Mouse (Mus musculus) urinary bladder, postnatal 4 days (tissue): Measurements from ENCODE around the gene Slc35a1.
"Not testable (repeated sequence)": the region's sequence is repeated elsewhere in the genome, so short reads cannot be mapped to it uniquely, and the experiment has no call there.

Source experiments
- DNase-seq, 2 experiments: peaks; one replicate each; pipeline ENCODE4 v3.0.0; 2021 to 2022; ENCODE audit warnings: low spot score in 2 of 2

The Slc35a1 gene

DNA sequence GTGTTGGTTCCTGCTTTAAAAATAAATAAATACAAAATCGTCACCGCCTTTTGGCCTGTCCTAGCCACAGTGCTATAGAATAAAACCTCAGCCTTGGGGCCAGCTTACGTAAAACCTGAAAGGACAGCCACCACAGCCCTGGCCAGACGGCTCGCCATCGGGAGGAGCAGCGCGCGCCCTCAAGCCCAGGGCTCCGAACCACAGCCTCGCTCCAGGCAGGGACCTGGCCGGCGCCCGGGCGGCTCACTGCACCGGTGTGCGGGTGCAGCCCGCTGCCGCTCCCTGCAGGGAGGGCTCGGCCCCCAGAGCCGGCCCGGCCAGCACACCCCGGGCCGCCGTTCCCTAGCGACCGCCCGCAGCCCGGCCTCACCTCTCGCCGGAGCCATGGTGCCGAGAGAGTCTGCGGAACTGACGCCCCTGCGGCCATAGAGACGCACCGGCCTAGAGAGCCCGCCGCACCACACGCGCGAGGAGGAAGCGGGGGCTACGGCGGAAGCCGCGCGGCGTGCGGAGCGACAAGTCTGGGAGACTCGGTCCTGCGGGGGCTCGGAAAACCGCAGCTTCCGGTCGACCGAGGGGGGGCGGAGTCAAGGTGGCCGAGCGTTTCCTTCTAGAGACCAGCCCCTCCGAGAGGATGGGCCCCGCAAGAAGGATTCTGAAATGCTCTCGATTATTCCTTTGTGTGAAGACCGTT lies at the start of gene Slc35a1:
Gene Slc35a1 (minus strand): TSS at position 565 of the 694 bp plus-strand sequence.
- DNase-seq: peak; percentile 89 to 92

DNA sequence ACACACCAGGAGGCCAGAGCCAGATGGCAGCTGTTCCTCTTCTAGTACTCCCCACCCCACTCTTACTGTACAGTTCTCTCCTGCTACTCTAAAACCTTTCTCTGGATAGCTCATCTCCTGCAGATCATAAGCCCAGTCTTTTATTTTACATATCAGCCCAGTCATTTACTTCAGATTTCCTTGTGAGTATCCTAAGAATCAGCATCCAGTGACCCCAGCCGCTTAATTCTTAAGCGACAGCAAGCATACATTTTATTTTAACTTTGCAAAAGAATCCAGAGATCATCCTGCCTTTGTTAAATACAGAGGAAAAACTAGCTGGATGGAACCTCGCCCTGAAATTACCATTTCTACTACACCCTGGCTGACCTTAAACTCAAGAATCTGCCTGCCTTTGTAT lies 47.2 kb upstream of the Slc35a1 start:
- DNase-seq: no peak

DNA sequence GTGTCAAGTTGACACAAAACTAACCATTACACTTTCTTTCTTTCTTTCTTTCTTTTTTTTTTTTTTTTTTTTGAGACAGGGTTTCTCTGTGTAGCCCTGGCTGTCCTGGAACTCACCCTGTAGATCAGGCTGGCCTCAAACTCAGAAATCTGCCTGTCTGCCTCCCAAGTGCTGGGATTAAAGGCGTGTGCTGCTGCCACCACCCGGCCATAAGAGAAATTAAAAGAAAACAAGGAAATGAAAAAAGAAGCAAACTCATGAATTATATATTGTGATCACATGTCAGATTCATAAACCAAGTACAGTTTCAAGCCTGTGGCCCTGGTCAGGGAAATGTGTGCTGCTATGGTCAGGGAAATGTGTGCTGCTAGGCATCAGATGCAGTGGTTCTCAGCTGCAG lies 46.2 kb upstream of the Slc35a1 start:
- not testable (repeated sequence) for DNase-seq

DNA sequence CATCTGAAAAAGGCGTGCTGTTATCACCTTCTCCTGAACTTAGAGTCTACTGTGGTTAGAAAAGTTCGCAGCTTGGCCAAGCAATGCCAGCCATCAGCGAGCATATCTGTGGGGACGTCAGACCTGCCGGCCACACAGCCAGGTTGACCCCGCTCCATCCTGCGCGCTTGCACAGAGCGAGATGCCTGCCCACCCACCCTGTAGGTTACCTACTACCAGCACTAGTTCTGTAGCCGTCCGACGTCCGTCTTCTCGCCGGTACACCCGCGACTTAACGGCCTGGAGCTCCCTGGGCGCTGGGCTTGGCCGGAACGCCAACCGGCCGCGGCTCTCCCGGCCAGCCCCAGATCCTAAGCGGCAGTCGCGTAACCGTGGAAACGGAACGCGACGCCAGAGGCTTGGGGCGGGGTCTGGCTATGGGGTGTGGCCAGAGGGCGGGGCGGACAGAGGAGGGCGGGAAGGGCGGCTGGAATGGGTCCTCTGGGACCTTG lies 42.7 kb upstream of the Slc35a1 start, which contains the start of gene Cfap206:
Gene Cfap206 (minus strand): TSS at position 356 of the 491 bp plus-strand sequence.
- peak; percentile 49 to 73 for DNase-seq

DNA sequence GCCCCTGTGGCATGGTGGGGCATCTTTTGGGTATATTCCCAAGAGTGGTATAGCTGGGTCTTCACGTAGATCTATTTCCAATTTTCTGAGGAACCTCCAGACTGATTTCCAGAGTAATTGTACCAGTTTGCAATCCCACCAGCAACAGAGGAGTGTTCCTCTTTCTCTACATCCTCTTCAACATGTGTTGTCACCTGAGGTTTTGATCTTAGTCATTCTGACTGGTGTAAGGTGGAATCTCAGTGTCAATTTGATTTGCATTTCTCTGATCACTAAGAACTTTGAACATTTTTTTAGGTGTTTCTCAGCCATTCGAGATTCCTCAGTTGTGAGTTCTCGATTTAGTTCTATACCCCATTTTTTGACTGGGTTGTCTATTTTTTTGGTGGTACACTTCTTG lies 38.5 kb upstream of the Slc35a1 start:
- not testable (repeated sequence) for DNase-seq

DNA sequence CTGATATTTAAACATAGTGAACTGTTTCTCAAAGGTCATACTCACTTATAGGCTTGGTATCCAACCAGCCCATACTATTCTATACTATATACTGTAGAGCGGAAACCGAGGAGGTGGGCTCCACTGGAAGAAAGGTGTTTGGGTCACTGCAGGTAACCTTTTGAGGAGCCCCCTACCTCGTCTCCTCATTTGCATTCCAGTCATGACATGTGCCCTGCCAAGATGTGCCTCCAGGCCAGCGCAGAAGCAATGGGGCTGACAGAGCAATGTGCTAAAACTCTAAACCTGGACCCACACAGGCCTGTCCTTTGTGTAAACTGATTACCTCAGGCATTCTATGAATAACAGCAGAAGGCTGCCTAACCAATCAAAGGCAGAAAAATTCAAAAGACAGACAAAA lies 37.1 kb upstream of the Slc35a1 start:
- no peak for DNase-seq

DNA sequence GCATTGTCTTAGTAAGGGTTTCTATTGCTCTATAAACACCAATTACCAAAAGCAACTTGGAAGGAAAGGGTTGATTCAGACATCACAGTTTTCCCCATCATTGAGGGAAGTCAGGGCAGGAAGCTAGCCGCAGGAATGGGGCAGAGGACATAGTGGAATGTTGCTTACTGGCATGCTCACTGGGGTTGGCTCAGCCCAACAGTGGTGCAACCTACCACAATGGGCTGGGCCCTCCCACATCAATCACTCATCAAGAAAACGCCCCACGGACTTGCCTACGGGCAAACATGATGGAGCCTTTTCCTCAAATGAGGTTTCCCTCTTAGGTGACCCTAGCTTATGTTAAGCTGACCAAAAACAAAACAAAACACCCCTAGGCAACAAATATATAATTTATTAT lies 35.9 kb upstream of the Slc35a1 start:
- no peak for DNase-seq

DNA sequence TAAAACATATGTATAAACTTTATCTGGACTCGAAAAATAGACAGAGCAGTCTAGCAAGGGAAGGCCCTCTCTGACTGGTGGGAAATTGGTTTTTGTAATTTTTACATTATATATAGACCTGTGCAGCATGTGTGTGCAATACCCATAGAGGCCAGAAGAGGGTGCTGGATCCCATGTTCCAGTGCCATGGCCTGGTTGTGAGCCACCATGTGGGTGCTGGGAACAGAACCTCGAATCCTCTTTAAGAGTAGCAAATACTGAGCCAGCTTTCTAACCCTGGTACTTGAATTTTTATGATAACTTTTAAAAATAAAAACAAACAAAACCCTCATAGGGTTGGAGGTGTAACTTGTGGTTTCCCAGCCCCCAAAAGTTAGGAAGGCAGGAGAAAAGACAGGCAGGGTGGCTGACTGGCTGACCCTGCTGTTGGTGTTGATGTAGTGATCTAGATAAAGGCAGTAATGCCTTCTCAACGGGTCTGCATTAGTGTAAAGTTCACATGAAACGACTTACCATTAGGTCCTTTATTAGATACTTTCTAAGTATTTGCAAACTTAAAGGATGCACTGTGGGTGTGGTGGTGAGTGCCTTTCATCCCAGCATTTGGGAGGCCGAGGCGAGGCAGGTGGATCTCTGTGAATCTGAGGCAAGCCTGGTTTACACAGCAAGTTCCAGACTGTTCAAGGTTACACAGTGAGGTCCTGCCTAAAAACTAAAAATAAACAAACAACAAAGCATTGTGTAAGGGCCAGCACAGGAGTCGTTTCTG lies 33.1 kb upstream of the Slc35a1 start:
- DNase-seq: no peak

DNA sequence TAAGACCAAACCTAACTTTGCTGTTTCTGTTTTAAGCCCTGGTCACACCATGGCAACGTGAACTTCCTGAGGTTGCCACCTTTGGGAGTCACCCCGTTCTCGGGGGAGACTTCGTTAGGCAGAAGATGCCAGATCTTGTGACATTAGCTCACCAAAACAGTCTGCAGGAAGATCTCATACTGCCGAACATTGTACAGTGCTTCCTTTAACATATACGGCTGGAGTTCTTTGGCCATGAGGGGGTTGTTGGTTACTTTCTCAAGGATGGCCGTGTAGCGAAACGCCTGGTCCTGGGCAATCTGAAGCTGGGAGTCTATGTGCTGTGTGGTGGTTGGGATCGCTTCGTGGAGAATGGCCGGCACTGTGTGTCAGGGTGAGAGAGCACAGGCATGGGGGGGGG lies 32.2 kb upstream of the Slc35a1 start:
- no peak for DNase-seq

DNA sequence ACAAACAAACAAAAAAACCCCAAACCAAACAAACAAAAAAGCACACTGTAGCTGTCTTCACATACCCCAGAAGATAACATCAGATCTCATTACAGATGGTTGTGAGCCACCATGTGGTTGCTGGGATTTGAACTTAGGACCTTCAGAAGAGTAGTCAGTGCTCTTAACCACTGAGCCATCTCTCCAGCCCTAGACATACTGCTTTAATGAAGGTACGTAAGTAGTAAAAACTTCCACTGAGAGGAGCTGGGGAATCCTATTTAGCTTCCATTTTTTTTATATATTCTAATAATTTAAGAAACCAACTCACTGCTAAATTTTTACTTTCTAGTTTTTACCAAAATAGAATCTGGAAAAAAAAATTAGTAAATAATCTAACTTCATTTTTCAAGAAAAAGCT lies 27.8 kb upstream of the Slc35a1 start:
- DNase-seq: no peak

DNA sequence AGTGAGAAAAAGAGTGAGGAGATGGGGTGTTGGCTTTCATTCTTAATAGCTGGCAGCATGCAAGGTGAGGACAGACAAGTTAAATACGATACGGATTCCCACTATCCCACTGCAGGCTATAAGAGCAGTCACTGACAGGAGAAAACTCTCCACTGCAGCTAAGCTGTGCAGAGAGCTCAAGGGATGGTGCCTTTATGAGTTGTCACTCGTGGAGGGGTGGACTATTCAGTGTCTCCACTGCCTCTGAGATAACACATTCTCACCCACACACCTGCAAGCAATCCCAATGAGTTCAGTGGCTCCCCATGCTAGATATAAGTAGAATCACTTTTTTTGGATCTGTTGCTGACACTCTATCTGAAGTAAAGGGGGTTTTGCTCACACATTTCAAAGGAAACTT lies 20.9 kb upstream of the Slc35a1 start:
- no peak for DNase-seq

DNA sequence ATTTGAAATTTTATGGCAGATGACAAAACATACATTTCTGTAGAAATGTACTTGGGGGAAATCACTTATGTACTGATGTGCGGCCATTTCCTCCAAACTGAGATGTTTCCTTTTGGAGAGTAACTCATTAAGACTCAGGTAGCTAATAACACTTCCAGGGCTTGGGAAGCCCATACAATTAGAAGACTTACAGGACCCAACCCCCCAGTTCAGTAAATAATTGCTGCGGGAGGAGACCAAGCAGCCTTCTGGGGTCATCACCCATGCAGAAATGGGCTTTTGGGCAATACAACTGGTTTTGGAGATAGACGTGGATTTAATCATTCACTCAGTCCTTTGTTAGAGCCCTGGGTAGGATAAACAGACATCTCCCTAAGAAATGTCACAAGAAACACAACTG lies 20.0 kb upstream of the Slc35a1 start:
- no peak for DNase-seq

DNA sequence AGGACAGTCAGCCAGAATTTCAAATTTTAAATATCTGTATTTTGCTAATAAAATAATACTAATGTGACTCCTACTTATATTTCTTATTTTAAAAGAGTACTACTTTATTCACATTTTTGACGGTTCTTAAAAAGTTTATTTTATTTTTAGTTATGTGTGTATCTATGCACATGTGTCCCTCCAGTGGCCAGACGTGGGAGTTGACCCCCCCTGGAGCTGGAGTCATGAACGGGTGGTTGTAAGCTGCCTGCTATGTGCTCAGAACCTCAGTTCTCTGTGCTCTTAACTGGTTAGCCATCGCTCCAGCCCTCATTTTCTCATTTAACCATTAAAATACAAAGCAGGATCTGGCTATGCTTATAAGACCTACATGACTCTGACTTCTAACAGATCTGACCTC lies 15.8 kb upstream of the Slc35a1 start:
- DNase-seq: no peak

DNA sequence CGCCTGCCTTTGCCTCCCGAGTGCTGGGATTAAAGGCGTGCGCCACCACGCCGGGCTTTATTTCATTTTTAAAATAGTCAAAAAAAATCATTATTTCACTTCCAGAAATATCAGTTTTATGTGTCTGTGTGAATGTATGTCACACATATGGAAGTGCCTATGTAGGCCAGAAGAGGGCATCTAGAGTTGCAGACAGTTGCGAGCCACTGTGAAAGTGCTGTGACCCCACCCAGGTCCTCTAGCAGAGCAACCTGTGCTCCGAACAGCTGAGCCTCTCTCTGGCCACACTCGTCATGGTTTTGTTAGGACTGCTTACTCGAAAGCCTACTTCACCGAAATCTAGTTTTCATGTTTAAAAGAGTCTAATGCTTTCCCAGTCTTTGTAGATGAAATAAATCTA lies 15.0 kb upstream of the Slc35a1 start:
- DNase-seq: no peak

DNA sequence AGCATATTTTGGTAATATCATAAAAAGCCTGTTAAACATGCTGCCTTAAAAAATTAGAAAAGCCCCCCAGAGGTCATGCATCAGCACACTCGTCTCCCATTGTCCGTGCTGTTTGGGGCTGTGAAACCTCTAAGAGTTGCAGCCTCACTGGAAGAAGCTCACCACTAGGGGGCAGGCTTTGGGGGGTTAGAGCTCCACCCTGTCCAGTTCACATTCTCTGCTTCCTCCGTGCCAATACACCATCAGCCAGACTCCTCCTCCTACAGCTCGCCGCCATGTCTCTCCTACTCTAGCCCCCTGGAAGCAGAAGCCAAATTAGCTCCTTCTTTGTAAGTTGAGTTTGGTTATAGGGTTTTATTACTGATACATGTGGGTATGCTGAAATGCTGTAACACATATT lies 14.3 kb upstream of the Slc35a1 start:
- no peak for DNase-seq

DNA sequence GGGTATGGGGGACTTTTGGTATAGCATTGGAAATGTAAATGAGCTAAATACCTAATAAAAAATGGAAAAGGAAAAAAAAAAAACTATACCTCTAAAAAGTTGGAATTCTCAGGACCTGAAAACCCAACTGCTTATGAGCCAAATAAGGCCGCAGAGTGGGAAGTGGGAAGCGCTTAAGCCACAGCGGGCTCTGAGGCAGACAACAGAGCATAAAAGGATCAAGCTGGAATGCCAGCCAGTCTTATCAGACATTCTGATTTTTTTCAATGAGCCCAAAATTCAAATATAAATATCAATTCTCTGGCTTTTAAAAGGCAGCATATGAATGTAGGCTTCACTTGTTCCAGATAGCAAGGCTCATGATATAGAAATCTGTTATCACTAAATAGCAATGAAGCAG lies 783 bp upstream of the Slc35a1 start:
- no peak for DNase-seq

DNA sequence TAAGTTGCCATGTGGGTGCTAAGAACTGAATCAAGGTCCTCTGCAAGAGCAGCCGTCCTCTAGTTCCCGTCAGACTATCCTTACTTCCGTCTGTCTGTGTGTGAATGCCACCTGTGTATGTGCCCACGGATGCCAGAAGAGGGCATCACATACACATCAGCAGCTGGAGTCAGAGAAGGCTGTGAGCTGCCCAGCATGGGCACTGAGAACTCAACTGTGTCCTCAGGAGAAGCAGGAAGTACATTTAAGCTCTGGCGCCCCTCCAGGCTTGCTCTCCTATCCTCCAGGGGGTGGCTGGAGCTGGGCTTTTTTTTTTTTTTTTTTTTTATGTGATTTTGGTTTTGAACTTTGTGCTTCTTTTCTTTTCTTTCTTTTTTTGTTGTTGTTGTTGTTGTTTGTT lies 6.7 kb downstream of the Slc35a1 start:
- no peak for DNase-seq

DNA sequence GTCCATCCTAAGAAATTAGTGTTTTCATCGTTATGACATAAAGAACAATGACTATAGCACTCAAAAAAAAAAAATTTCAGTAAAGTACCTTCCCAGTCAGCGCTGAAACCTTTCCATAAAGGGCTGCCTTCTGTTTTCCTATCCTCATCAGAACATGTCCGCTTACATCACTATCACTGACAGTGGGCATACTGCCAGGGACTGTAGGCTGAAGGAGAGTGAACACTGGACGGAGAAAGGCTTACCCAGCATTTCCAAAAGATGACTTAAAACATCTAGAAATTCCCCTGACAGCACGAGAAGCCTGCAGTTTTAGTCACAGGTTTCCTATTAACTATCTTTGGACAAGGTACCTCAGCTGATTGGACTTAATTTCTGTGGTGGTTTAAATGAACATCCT lies 13.5 kb downstream of the Slc35a1 start:
- DNase-seq: no peak

DNA sequence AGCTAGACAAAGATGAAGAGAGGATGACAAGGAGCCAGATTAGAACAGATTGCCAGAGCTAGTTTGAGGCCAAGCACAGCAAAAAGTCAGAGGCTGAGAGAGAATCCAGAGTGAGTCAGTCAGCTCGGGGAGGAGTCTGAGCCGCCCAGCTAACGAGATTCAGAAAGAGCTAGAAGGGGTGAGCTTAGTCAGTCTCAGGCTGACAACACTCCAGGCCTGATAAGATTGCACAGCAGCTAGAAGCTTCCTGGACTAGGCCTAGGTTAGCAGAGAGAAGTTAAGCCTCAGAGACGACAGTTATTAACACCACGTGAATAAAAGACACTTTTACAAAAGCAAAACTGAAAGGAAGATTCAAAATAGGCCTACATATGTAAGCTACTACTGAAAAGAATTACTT lies 19.3 kb downstream of the Slc35a1 start:
- DNase-seq: no peak

DNA sequence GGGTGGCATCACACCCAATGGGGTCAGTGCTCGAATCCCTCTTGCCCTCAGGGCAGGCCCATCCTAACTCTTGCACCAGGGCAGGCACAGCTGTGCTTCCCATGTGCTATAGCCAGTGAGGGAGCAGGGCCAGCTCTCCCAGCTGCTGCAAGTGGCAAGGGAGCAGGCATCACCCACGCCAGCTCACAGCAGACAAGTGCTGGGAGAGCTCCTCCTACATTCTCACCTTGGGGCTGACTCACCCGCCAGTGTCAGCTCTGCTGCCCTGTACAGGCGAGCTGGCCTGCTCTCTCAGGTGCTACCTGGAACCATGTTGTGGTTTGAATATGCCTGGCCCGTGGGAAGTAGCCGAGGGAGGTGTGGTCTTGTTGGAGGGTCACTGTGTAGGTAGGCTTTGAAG lies 25.3 kb downstream of the Slc35a1 start:
- DNase-seq: no peak

DNA sequence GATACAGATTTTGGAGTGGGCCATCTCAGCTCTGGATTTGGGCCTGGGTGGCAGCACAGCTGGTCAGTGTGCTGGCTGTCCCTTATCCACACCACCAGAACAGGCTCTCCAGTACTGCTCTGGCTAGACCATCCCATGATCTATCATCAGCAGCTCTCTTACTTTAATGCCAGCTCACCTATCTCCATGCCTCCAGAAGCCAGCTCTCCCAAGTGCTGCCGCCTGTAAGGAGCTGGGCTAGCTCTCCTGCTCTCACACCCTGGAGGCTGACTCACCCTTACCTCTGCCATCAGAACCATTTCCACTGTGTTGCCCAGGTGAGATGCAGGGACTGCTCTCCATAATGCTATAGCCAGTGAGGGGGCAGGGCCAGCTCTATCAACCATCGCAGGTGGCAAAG lies 25.7 kb downstream of the Slc35a1 start:
- no peak for DNase-seq

DNA sequence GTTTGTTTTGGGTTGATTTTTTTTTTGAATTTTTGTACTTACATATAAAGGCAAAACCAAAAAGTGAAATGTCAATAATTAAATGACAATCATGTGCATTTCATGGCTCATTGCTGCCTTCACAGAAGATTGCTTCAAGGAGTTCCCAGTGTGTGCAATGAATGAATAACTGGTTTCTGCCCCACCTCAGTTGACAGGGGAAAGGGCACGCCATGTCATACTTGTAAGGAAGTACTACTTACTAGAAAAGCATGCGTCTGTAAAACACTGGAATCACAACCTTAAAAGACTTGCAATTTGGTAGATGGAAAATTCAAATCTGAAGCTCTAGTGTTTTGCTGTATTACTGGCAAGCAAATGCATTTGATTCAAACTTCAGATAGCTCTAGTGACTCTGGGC lies 28.2 kb downstream of the Slc35a1 start:
- DNase-seq: no peak

DNA sequence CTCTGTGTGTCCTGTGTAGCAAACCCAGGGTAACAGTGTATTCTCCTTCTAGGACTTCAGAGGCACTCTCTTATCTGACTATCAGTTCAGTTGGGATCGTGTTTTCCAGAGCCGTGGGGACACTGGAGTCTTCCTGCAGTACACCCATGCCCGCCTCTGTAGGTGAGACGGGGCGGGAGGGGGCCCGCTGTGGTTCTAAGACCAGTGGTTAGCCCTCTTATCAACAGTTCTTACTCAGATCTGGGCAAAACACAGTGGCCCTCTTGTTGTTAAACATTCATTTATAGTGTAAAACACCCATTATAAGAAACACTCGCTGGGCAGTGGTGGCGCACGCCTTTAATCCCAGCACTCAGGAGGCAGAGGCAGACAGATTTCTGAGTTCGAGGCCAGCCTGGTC lies 31.1 kb downstream of the Slc35a1 start:
- no peak for DNase-seq
